In genomic region chr2:109956785-109957184, GRCm38 (mm10) we compare ENCODE assay signal across 20 mouse cellular contexts.
"Had no signal": no experiment of that assay in that cellular context is flagged by ENCODE, and none has a peak within 500 bp of the region (broad histone marks: within the 10 kb centered on the region; RNA-seq: fewer than 3 reads in every experiment).

No protein-coding gene starts in this region.

- H3K27me3 ChIP-seq: kidney, embryonic 15.5 days; lung, embryonic 15.5 days had no signal

- ATAC-seq: midbrain, embryonic 13.5 days; midbrain, embryonic 16.5 days had no signal

- H3K27ac ChIP-seq: kidney, embryonic 15.5 days; left cerebral cortex, adult 2 months; liver, embryonic 14.5 days; lung, embryonic 15.5 days; midbrain, embryonic 10.5 days; midbrain, embryonic 13.5 days had no signal

- H3K9ac ChIP-seq: kidney, embryonic 15.5 days; liver, embryonic 14.5 days; lung, embryonic 15.5 days; midbrain, embryonic 13.5 days had no signal

- H3K9me3 ChIP-seq: kidney, embryonic 15.5 days; lung, embryonic 15.5 days; midbrain, embryonic 10.5 days; midbrain, embryonic 13.5 days had no signal

- H3K4me2 ChIP-seq: kidney, embryonic 15.5 days; liver, embryonic 11.5 days; lung, embryonic 15.5 days; midbrain, embryonic 13.5 days had no signal

- DNase-seq: kidney, adult 11 months; kidney, adult 8-10 months; kidney, postnatal 10 days; kidney, postnatal 36 days; layer of hippocampus, postnatal 36 days; lung, adult 18-20 months; lung, postnatal 10 days; lung, postnatal 36 days; thymus, adult 2 months; thymus, postnatal 14 days; thymus, postnatal 4 days had no signal

- H3K4me3 ChIP-seq: kidney, embryonic 15.5 days; left cerebral cortex, adult 2 months; lung, embryonic 15.5 days; megakaryocyte, embryonic 14.5 days; midbrain, embryonic 10.5 days; midbrain, embryonic 13.5 days had no signal

- H3K36me3 ChIP-seq: kidney, embryonic 15.5 days; lung, embryonic 15.5 days; midbrain, embryonic 10.5 days; midbrain, embryonic 13.5 days had no signal
